Mouse (Mus musculus): Measurements from ENCODE around the gene Ttll10. TPM values are rescaled to one million over a fixed set of nuclear protein-coding genes. Genes with fewer than 3 reads are reported as not detected.

The Ttll10 gene
- polyA plus RNA-seq, 1 experiment from 2014 or later: 3.5 TPM

GRCm38 (mm10) chr4:156034901-156035300 is 24.3 kb downstream of the Ttll10 start:
- H3K9ac ChIP-seq (ENCODE audit: low read length): 0 out of 2 replicates have a peak overlapping the region, but pooled peaks have one; percentile 10
- H3K27ac ChIP-seq (ENCODE audit: low read depth): no peak overlapping the region
- H3K4me1 ChIP-seq (replicated peaks; ENCODE audit: control insufficient read depth, insufficient read depth, low read length): peaks cover 22% of the 10 kb centered on the region
- 11% methylated on average over 25 of the region's 25 CpGs for WGBS
- no peak for DNase-seq (ENCODE audit: low spot score)
- ATAC-seq (replicated peaks; ENCODE audit: low FRiP score, low TSS enrichment, low read depth): no peak
- no peaks in the 10 kb centered on the region for H3K9me3 ChIP-seq (ENCODE audit: control insufficient read depth, low read length)
- peaks cover 20% of the 10 kb centered on the region for H3K27me3 ChIP-seq (replicated peaks; ENCODE audit: control insufficient read depth, insufficient read depth, low read length)
- peak overlapping the region; percentile 20; the same call in 1 of the 2 replicates for H3K4me2 ChIP-seq (ENCODE audit: low read length)
- H3K36me3 ChIP-seq (ENCODE audit: control insufficient read depth, insufficient read depth, low read length): no peaks in the 10 kb centered on the region; the same call in 1 of the 2 replicates
- H3K4me3 ChIP-seq (ENCODE audit: low read depth, low read length): peak overlapping the region; percentile 8; the same call in 1 of the 2 replicates

GRCm38 (mm10) chr4:156034301-156034700 is 24.9 kb downstream of the Ttll10 start:
- Histone ChIP-seq H3K27ac (ENCODE audit: low read depth) (no peak overlapping the region), H3K4me2 (ENCODE audit: low read length) (no peak overlapping the region), H3K4me1 (replicated peaks; ENCODE audit: control insufficient read depth, insufficient read depth, low read length) (peaks cover 22% of the 10 kb centered on the region), H3K4me3 (ENCODE audit: low read depth, low read length) (no peak overlapping the region), H3K9ac (ENCODE audit: low read length) (no peak overlapping the region), H3K27me3 (replicated peaks; ENCODE audit: control insufficient read depth, insufficient read depth, low read length) (peaks cover 20% of the 10 kb centered on the region), H3K9me3 (ENCODE audit: control insufficient read depth, low read length) (no peaks in the 10 kb centered on the region), H3K36me3 (ENCODE audit: control insufficient read depth, insufficient read depth, low read length) (peaks cover 4% of the 10 kb centered on the region; the same call in 1 of the 2 replicates)
- DNase-seq (ENCODE audit: low spot score) (no peak), ATAC-seq (replicated peaks; ENCODE audit: low FRiP score, low TSS enrichment, low read depth) (no peak)
- WGBS: 71% methylated on average over 4 of the region's 4 CpGs

GRCm38 (mm10) chr4:156033476-156034119 is 25.6 kb downstream of the Ttll10 start:
- peaks cover 20% of the 10 kb centered on the region for H3K27me3 ChIP-seq (replicated peaks; ENCODE audit: control insufficient read depth, insufficient read depth, low read length)
- H3K4me1 ChIP-seq (replicated peaks; ENCODE audit: control insufficient read depth, insufficient read depth, low read length): peaks cover 22% of the 10 kb centered on the region
- H3K9ac ChIP-seq (ENCODE audit: low read length): no peak overlapping the region
- no peaks in the 10 kb centered on the region for H3K9me3 ChIP-seq (ENCODE audit: control insufficient read depth, low read length)
- peaks cover 6% of the 10 kb centered on the region; the same call in 1 of the 2 replicates for H3K36me3 ChIP-seq (ENCODE audit: control insufficient read depth, insufficient read depth, low read length)
- WGBS: 45% methylated on average over 6 of the region's 6 CpGs
- no peak for DNase-seq (ENCODE audit: low spot score)
- H3K27ac ChIP-seq (ENCODE audit: low read depth): no peak overlapping the region
- H3K4me2 ChIP-seq (ENCODE audit: low read length): no peak overlapping the region
- ATAC-seq (replicated peaks; ENCODE audit: low FRiP score, low TSS enrichment, low read depth): no peak
- no peak overlapping the region for H3K4me3 ChIP-seq (ENCODE audit: low read depth, low read length)

- Histone ChIP-seq H3K27ac (ENCODE audit: low read depth) (0 out of 2 replicates have a peak overlapping the region, but pooled peaks have one; percentile 90), H3K4me2 (ENCODE audit: low read length) (no peak overlapping the region), H3K9ac (ENCODE audit: low read length) (no peak overlapping the region)
These were observed 26.4 kb downstream of the Ttll10 start for GRCm38 (mm10) chr4:156032856-156033255.

GRCm38 (mm10) chr4:156031593-156032391 is 27.4 kb downstream of the Ttll10 start:
- peak overlapping the region; percentile 50 for H3K4me3 ChIP-seq (ENCODE audit: low read depth, low read length)
- H3K4me2 ChIP-seq (ENCODE audit: low read length): peak overlapping the region; percentile 57
- H3K27me3 ChIP-seq (replicated peaks; ENCODE audit: control insufficient read depth, insufficient read depth, low read length): peaks cover 20% of the 10 kb centered on the region
- peak overlapping the region; percentile 50 for H3K9ac ChIP-seq (ENCODE audit: low read length)
- DNase-seq (ENCODE audit: low spot score) (peak; percentile 85), ATAC-seq (replicated peaks; ENCODE audit: low FRiP score, low TSS enrichment, low read depth) (peak; percentile 87)
- WGBS: 1% methylated on average over 24 of the region's 24 CpGs
- no peaks in the 10 kb centered on the region for H3K9me3 ChIP-seq (ENCODE audit: control insufficient read depth, low read length)
- H3K27ac ChIP-seq (ENCODE audit: low read depth): peak overlapping the region; percentile 90
- H3K4me1 ChIP-seq (replicated peaks; ENCODE audit: control insufficient read depth, insufficient read depth, low read length): peaks cover 22% of the 10 kb centered on the region
- H3K36me3 ChIP-seq (ENCODE audit: control insufficient read depth, insufficient read depth, low read length): peaks cover 16% of the 10 kb centered on the region; the same call in 1 of the 2 replicates

More at GRCm38 (mm10) chr4:156032856-156033255, 26.4 kb downstream of the Ttll10 start:
- Histone ChIP-seq H3K36me3 (ENCODE audit: control insufficient read depth, insufficient read depth, low read length) (peaks cover 10% of the 10 kb centered on the region; the same call in 1 of the 2 replicates), H3K27me3 (replicated peaks; ENCODE audit: control insufficient read depth, insufficient read depth, low read length) (peaks cover 20% of the 10 kb centered on the region), H3K4me1 (replicated peaks; ENCODE audit: control insufficient read depth, insufficient read depth, low read length) (peaks cover 22% of the 10 kb centered on the region), H3K4me3 (ENCODE audit: low read depth, low read length) (no peak overlapping the region), H3K9me3 (ENCODE audit: control insufficient read depth, low read length) (no peaks in the 10 kb centered on the region)
- ATAC-seq (replicated peaks; ENCODE audit: low FRiP score, low TSS enrichment, low read depth) (no peak), DNase-seq (ENCODE audit: low spot score) (no peak)
- WGBS: 78% methylated on average over 4 of the region's 4 CpGs

GRCm38 (mm10) chr4:156031255-156031592 is 28.0 kb downstream of the Ttll10 start:
- peak overlapping the region; percentile 50 for H3K4me3 ChIP-seq (ENCODE audit: low read depth, low read length)
- H3K36me3 ChIP-seq (ENCODE audit: control insufficient read depth, insufficient read depth, low read length): peaks cover 16% of the 10 kb centered on the region; the same call in 1 of the 2 replicates
- no peak for DNase-seq (ENCODE audit: low spot score)
- 5% methylated on average over 7 of the region's 7 CpGs for WGBS
- H3K27me3 ChIP-seq (replicated peaks; ENCODE audit: control insufficient read depth, insufficient read depth, low read length): peaks cover 20% of the 10 kb centered on the region
- H3K4me1 ChIP-seq (replicated peaks; ENCODE audit: control insufficient read depth, insufficient read depth, low read length): peaks cover 22% of the 10 kb centered on the region
- no peaks in the 10 kb centered on the region for H3K9me3 ChIP-seq (ENCODE audit: control insufficient read depth, low read length)
- peak; percentile 5; the same call in 1 of the 2 replicates for ATAC-seq (replicated peaks; ENCODE audit: low FRiP score, low TSS enrichment, low read depth)
- peak overlapping the region; percentile 57 for H3K4me2 ChIP-seq (ENCODE audit: low read length)
- peak overlapping the region; percentile 50 for H3K9ac ChIP-seq (ENCODE audit: low read length)
- peak overlapping the region; percentile 90 for H3K27ac ChIP-seq (ENCODE audit: low read depth)

- 57% methylated on average over 9 of the region's 9 CpGs for WGBS
- Histone ChIP-seq H3K9me3 (ENCODE audit: control insufficient read depth, low read length) (no peaks in the 10 kb centered on the region), H3K36me3 (ENCODE audit: control insufficient read depth, insufficient read depth, low read length) (peaks cover 16% of the 10 kb centered on the region; the same call in 1 of the 2 replicates), H3K9ac (ENCODE audit: low read length) (peak overlapping the region; percentile 50), H3K27ac (ENCODE audit: low read depth) (no peak overlapping the region), H3K4me1 (replicated peaks; ENCODE audit: control insufficient read depth, insufficient read depth, low read length) (peaks cover 22% of the 10 kb centered on the region), H3K4me3 (ENCODE audit: low read depth, low read length) (peak overlapping the region; percentile 50), H3K4me2 (ENCODE audit: low read length) (peak overlapping the region; percentile 57), H3K27me3 (replicated peaks; ENCODE audit: control insufficient read depth, insufficient read depth, low read length) (peaks cover 15% of the 10 kb centered on the region; the same call in 1 of the 2 replicates)
- ATAC-seq (replicated peaks; ENCODE audit: low FRiP score, low TSS enrichment, low read depth) (no peak), DNase-seq (ENCODE audit: low spot score) (no peak)
These were observed 28.5 kb downstream of the Ttll10 start for GRCm38 (mm10) chr4:156030651-156031118.

GRCm38 (mm10) chr4:156028580-156028979 is 30.6 kb downstream of the Ttll10 start:
- Histone ChIP-seq H3K4me1 (replicated peaks; ENCODE audit: control insufficient read depth, insufficient read depth, low read length) (peaks cover 22% of the 10 kb centered on the region), H3K9me3 (ENCODE audit: control insufficient read depth, low read length) (no peaks in the 10 kb centered on the region), H3K36me3 (ENCODE audit: control insufficient read depth, insufficient read depth, low read length) (peaks cover 16% of the 10 kb centered on the region; the same call in 1 of the 2 replicates), H3K4me3 (ENCODE audit: low read depth, low read length) (no peak overlapping the region), H3K27ac (ENCODE audit: low read depth) (no peak overlapping the region), H3K9ac (ENCODE audit: low read length) (no peak overlapping the region), H3K4me2 (ENCODE audit: low read length) (no peak overlapping the region), H3K27me3 (replicated peaks; ENCODE audit: control insufficient read depth, insufficient read depth, low read length) (no peaks in the 10 kb centered on the region)
- no peak for ATAC-seq (replicated peaks; ENCODE audit: low FRiP score, low TSS enrichment, low read depth)
- 90% methylated on average over 7 of the region's 7 CpGs for WGBS
- DNase-seq (ENCODE audit: low spot score): no peak

Data from intestine, embryonic 14.5 days (tissue).